Mouse (Mus musculus): ENCODE measurements around the gene Antxr1. TPM values are rescaled to one million over a fixed set of nuclear protein-coding genes. Genes with fewer than 3 reads are reported as not detected.

The Antxr1 gene
- total RNA-seq, 2 experiments from 2014 or later = 9.3 to 9.5 TPM

DNA sequence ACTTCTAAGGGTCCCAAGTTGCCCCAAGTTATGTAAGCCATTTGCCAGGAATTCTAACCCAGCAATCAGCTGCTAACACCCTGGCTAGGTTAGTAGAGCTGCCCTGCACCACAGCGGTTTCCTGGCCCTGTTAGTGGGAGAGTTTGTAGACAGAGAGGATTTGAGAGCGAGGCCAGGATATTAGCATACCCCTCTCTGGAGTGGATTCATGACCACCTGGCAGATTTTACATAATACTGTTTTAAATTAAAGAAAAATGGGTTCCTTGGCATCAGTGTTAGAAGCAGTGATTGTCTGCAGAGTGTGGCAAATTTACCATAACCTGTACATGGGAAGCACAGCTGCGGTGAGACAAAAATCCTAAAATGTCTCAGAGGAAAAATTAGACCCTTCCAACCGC lies 132.2 kb downstream of the Antxr1 start:
- DNase-seq = no peak
- intact Hi-C loops (cut with DNase I) = no loop called here

DNA sequence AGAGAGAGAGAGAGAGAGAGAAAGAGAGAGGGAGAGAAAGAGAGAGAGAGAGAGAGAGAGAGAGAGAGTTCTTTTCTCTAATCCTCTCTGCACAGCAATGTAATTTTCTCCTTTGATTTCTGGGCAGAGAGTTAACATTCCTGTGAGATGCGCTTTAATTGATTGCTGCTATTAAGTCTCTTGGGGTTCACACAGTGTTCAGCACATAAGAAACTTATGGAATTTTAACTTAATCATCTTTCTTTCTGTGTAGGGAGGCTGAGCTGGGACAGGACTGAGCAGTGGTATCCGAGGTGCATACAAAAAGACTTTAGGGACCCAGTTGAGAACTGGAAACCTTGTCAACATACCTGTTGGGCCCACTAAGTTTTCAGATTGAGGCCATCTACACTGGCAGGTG lies 132.6 kb downstream of the Antxr1 start:
- DNase-seq = no peak
- intact Hi-C loops (cut with DNase I) = no loop called here

DNA sequence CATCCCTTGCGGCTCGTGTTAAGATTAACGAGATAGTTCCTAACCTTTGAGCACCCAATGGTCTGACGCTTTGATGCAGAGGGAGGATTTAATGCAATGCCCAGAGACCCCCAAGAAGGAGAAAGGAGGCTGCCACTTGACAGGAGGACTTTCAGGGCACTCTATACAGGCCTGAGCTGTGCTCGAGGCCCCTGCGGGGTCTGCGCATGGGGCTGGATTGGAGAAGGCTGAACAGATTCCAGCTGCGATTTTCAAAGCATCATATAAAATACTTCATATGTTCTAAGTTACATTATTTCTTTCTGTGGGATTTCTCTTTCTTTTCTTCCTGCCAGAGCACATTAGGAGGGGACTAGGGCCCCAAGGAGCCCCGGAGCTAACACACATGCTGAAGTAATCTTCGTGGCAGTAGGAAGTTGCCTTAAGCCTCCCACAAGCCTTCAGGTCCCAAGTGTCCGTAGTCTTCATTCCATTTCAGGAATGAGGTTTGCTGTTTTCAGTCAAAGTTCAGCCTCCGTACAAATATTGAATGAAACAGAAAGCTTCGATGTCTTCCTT lies 133.5 kb downstream of the Antxr1 start:
- DNase-seq = no peak
- intact Hi-C loops (cut with DNase I) = no loop called here

DNA sequence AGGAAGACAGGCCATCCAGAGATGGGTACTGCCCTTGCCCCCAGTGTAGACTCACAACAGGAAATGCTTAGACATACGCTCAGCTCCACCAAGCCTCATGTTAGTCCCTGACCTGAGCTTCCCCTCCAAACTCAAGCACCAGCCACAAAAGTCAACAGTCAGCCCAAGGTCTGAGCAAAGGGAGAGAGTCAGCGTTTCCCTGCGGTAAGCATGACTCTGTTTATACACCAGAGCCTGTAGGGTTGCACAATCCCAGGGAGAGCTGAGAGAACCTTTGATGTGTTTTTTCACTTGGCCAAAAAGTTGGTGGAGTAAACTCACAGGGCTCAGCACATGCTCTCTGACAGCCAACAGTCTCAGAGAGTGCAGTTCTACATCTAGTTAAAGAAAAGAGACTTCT lies 145.9 kb downstream of the Antxr1 start:
- DNase-seq = no peak
- intact Hi-C loops (cut with DNase I) = no loop called here

DNA sequence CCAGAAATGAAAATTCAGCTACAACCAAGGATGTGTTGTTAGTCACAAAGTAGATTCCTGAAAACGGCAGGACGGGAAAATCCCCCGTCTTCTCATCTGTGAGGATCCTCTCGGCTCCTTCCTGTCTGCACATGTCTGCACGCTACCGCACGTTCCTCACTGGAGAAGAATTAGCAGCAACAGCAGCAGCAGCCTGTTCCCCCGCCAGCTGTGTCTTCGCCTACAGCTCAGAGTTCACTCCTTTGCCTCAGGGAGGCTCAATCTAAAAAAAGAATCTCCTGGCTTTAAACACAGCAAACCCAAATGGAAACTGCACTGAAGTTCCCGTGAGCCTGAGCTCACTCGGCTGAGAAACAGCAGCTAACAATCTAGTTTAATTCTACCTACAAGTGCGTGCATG lies 148.6 kb downstream of the Antxr1 start:
- intact Hi-C loops (cut with DNase I) = no loop called here
- peak; percentile 44 to 46 for DNase-seq

DNA sequence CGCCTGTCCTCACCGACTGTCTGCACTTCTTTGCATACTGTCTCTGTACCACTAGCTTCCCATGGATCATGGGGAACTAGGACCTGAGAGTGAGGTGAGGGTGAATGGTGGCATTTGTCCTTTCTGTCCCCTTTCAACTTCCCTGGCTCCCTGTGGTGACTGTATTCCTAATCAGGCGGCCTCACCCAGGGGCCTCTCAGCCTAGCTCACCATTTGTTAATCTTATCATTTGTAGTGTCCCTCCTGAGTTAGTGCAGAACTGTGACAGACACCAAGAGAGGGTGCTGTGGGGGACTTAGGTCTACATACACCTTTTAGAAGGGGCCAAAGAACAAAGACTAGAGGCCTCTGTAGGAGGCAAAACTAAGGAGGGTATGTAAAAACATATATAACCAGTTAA lies 151.2 kb downstream of the Antxr1 start:
- intact Hi-C loops (cut with DNase I) = no loop called here

DNA sequence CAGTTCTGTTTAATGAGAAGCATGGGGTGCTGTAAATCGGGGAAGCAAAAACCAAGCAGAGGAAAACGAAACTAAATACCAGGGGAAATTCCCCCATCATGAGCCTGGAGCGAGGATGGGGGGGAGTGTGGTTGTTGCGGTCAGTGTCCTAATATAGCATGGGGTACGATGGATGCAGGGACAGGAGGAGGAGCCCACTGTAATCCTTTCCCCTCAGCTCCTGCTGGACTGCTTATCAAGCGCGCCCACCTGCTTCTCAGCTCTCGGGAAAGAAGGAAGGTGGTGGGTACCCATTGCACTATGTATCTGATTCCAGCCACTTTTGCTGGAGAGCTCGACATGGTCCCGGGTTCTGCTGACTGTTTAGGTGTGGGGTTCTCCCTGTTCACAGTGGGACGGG lies 151.6 kb downstream of the Antxr1 start:
- intact Hi-C loops (cut with DNase I) = no loop called here
- no peak for DNase-seq

More for the DNA sequence above, 151.2 kb downstream of the Antxr1 start:
- DNase-seq = no peak

DNA sequence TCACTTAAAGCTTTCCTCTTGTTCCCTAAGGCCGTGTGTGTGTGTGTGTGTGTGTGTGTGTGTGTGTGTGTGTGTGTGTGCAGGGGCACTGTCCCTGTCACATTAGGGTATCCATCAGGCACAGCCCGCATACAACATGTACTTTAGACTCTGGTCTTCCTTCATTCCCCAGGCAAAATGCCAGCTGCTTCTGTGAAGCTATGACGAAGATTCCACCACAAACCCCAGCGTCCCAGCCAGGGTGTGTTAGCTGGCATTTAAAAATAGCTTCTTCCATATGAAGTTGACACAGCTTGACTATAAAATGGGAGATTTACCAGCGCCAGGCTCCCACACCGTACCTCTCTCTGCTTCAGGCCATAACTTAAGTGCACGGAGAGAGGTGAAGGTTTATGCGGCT lies 152.5 kb downstream of the Antxr1 start:
- DNase-seq = peak; percentile 39 to 41
- intact Hi-C loops (cut with DNase I) = no loop called here

DNA sequence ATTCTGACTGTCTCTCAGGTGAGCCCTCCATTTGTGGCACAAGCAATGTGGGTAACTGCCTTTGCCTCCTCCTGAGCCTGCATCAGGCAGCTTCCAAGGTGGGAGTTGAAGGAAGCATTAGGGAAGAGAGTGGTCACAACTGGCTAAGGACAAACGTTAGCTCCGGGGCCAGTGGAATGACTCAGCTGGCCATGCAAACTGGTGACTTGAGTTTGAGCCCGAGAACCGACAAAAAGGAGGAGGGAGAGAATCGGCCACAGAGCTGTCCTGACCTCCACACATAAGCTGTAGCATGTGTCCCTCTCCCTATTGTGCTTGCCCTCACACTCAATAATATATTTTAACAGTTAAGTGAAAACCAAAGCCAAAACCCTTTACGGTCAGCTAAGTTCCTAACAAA lies 152.9 kb downstream of the Antxr1 start:
- DNase-seq = no peak
- intact Hi-C loops (cut with DNase I) = no loop called here

DNA sequence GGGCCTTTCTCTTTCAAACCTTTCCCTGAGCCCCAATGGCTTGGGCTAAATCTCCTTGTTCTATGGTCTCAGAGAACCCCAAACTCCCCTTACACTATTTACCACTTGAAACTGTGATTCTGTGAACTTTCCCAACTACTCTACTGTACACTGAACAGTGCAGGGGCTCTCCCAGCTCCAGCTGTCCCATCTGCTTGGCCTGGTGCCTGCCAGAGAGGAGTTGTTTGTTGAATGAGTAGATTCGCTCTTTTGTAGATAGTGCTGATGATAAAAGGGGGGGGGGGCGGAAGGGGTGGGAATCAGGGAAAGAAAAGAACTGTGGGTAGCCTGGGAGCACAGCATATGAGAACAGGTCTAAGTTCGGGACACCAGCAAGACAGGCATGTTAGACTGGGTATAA lies 164.2 kb downstream of the Antxr1 start:
- intact Hi-C loops (cut with DNase I) = no loop called here
- DNase-seq = no peak

DNA sequence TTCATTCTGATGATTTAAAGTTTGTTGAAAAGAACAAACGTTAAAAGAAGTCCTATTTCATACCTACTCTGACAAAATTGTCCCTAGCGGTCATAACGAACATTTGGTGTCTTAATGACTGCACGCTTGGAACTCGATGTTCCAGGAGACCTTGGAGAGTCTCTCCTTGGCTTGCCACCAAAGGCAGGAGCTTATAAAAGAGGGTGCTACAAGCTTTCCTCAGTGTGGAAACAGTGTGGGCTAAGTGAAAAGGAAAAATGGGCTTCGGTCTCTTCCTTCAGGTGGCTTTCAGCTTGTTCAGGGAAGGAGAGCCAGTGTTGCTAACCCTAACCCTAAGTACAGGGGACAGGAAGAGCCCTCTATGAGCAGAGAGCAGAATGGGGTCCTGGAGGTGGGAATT lies 164.7 kb downstream of the Antxr1 start:
- intact Hi-C loops (cut with DNase I) = no loop called here
- DNase-seq = no peak

DNA sequence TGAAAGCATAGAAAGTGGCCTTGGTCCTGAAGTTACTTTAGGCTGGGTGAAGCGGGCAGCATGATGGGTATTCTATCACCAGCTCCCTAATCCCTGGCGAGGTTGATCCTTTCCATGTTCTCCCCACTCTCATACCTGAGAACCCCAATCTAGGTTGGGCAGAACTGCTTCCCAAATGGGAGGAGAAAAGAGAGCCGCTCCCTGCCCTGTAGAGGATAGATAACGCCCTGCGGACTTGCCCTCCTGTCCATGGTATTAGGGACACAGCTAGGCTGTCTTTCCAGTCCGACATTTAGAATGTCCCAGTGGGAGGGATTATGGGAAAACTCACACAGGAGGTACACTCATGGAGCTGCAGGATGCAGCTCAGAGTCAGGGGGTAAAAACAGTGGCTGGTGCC lies 165.3 kb downstream of the Antxr1 start:
- DNase-seq = no peak
- intact Hi-C loops (cut with DNase I) = no loop called here

DNA sequence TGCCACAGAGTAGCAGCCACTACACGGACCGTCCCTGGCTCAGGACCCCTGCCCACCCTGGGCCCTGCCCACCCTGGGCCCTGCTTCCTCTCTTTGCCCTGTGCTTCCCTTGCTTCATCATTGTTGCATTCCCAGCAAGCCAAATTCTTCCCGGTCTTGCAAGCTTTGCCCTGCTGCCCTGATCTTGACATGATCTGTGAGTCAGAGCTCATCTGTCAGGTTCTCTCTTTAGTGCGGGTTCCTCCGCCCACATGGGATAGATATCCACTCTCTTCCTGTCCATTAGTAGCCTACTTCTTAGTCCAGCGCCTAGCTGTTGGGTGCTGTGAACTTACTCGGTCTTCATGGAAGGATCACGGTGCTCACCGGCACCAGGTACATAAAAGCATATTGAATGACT lies 167.6 kb downstream of the Antxr1 start:
- intact Hi-C loops (cut with DNase I) = no loop called here
- DNase-seq = no peak

DNA sequence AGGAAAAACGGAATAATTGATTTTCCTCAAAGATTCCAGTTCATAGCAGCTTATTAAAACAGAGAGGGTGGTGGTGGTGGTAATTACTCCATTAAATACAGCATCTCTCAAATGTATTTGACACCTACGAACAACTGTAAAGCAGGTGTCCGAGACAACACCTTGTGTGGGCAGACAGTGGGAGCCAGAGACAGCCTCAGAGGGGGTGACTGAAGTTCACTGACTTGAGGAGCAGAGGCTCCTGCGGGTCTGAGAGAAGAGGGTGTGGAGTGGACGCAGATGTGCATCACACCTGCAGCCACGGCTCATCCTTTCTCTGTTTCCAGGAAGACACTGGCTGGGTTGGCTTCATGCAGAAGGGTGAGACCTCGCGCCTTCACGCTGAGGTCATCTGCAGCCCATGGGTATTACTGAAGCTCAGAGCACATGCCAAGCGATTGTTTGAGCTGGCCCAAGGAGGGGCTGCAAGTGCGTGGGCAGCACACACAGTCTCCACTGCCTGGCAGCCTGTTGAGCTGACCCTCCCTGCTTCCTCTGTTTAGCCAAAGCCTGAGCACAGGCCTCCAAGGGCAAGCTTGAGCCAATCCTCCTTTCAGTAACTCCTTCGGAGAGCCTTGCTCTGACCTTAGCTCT lies 168.8 kb downstream of the Antxr1 start:
- intact Hi-C loops (cut with DNase I) = no loop called here
- no peak for DNase-seq

DNA sequence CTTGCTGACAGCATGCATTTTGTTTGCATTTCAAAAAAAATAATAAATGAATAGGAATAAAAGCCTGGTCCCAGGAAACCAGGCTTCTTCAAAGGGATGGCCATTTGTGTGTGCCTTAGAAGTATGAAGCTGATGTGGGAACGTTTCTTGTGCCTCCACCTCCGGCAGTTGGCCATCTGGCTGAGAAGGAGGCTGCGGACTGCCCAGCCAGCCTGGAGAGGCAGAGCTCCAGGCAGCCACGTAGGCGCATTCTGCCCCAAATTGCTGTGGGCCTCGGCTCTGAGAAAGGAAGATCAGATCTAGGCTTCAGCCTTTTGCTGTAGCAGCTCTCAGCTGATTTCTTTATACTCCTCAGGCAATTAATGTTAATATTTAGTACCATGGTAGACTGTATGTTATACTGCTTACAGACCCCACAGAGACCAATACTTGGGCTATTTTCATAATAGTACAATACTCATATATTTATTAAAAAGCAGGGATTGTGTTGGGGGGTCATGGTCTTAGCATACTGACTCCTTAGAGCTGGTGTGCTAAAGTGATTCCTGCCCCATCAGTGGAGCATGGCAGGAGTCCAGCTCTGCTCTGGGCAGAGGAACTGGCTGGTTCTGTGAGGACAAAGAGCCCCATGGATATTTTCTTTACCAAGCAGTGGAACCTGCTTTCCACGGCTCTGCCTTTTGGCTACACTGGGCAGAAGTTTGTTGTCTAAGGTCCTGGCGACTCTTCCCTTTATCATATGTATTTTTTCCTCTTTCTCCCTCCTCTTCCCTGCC lies 169.9 kb downstream of the Antxr1 start:
- intact Hi-C loops (cut with DNase I) = no loop called here

DNA sequence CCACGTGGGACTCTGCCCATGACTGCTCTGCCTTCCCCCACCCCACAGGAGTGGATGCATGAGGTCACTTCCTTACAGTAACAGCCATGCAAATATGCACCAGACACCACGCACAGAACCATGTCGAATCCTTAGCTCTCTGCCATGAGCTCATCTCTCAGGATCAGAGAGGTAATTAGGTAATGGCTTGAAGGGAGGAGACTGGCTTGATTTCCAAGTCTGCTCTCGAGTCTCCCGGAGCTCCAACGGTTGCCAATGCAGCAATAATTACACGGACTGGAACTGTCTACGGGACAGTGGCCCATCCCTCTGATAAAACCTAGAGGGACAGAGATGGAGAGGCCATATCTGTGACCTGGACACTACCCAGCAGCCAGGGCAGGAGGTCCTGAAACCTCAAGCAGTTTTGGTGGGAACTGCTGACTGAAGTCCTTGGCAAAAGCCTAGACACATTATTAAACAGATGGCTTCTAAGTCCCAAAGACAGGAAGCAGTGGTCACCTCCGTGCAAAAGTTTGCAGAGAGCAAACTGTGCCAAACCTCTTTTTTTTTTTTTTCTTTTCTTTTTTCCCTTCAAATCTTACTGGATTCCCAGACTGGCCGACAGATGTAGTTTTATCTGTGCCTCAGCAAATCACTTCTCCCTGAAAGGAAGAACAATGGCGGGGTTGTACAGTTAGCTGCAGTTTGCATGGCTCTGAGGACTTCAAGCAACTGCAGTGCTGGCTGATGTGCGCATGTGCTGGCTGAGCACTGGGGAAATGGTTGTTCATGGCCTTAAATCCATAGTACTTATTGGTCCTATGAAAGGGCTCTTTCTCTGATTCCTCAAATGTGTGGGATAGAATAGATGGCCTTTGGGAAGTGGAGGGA lies 174.0 kb downstream of the Antxr1 start:
- intact Hi-C loops (cut with DNase I) = no loop called here
- no peak for DNase-seq

More for the DNA sequence above, 169.9 kb downstream of the Antxr1 start:
- DNase-seq = peak in 1 of 2 experiments; percentile 30

DNA sequence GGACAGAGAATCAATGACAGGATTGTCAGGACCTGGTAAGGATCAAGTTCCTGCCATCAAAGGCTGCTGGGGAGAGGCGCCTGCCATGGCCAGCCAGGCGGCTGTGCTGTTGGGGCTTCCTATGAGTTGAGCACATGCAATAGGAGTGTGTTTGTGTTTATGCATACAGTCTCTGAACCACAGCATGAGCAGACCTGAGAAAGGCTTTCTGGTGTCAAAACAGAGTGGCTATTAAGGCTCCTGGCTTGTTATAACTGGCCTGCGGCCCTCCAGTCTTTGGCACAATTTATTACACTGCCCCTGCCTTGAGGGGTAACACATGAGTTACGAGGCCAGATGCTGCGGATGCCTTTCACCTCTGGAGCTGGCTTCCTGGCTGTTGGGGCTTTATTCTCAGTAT lies 175.4 kb downstream of the Antxr1 start:
- DNase-seq = no peak
- intact Hi-C loops (cut with DNase I) = no loop called here

DNA sequence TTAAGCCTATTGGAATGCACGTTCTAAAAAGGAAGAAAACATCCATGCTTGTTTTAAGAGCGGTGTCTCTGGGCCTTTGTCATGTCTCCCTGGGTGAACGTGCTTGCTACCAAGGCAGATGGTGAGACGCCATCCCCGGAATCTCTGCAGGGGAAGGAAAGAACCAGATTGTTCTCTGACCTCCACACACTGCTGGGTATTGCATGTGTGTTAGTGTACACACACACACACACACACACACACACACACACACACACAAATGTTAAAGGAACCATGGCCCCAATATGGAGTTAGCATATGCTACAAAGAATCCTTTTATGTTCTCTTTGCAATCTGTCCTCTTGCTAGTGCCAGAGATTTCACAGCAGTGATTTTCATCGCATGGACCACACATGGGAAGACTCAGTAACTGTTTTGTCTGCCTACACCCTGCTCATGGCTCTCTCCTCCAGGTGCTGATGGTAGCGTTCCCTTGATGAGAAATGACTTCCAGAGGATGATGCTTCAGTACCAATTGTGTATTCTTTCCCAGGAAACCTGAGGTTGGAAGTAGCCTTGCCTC lies 177.5 kb downstream of the Antxr1 start:
- DNase-seq = no peak
- intact Hi-C loops (cut with DNase I) = no loop called here

DNA sequence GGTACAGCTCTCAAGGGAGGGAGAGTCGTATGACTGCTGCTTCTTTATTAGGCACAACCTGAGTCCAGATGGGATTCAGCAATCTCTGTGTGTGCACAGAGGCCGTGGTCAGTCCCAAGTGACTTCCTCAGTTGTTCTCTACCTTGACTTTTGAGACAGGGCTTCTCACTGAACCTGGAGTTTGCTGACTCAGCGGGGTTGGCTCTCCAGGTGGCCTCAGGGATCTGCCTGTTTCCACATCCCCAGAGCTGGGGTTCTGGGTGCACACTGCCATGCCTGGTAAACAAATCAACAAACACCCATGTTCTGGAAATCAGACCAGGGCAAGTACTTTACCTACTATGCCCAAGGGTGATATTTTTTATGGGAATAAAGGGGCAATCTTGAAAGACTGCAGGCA lies 181.8 kb downstream of the Antxr1 start:
- intact Hi-C loops (cut with DNase I) = no loop called here

DNA sequence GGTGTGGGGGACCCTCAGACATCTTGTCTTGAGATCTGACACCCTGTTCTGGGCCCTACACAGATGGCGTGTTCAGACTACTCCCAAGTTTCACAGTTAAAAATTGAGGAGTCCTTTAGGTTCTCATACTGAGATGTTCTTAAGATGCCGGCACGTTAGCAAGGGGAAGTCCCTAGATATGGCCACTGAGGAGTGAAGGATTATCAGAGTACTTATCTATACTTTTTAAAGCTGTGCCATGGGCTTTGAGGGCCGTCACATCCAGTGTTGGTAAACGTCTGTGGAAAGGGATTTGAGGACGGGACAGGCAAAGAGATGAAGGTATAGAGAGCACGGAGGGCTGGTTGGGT lies 182.4 kb downstream of the Antxr1 start:
- DNase-seq = no peak
- intact Hi-C loops (cut with DNase I) = no loop called here

More for the DNA sequence above, 181.8 kb downstream of the Antxr1 start:
- DNase-seq = no peak
